ENCODE assay signal across 8 mouse cellular contexts in the genomic region with DNA sequence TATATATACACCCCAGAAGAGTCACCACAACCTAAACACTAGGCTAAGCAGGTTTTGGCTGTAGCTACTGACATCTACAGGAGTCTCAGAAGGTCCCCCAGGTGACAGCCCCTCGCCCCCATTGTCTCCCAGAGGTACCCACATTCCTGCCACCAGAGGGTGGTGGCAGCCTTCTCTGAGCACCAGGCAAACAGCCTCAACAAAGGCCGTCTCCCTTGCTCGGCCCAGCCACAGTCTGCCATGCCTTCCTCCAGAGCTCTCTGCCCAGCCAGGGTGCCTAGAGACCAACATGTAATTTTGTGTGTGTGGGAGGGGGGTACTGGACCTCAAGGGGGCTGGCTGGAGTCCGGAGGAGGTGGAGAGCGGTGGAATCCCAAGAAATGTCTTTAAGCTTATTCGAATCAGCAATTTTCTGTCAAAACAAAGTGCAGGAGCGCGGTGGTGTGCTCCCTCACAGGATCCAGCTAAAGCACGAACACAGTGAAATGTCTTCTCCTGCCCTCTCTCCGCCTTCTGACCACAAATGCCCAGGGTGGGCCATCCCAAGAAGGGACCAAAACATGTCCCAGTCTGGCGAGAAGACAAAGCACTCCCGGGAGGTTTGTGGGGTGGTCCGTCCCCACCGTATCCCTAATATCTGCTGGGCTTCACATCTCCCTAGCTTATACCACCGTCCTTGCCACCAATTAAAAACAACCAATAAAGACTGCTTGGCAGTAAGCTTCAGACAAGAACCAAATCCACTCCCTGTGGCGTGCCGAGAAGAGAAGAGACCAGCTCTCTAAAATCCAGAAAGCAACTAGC.
DNase-seq lines count a peak whose midpoint lies in the region; ATAC-seq and TF ChIP-seq lines count a peak whose summit lies in the region.

No protein-coding gene starts in this region.

- H3K27ac ChIP-seq in cortical plate, adult 2 months (ENCODE audit: insufficient read depth, low read length), result no peak overlapping the region
- peak overlapping the region; percentile 93 for H3K27ac ChIP-seq in heart, embryonic 11.5 days (ENCODE audit: low read depth, low read length)
- H3K27ac ChIP-seq in kidney, embryonic 16.5 days (ENCODE audit: low read length), result peak overlapping the region; percentile 96
- peak overlapping the region; percentile 95 for H3K27ac ChIP-seq in stomach, embryonic 14.5 days (ENCODE audit: low read length)

- H3K9ac ChIP-seq in heart, embryonic 11.5 days (ENCODE audit: low read depth, low read length), result peak overlapping the region; percentile 70
- peak overlapping the region; percentile 59 for H3K9ac ChIP-seq in kidney, embryonic 16.5 days (replicated peaks; ENCODE audit: low read length)
- H3K9ac ChIP-seq in stomach, embryonic 14.5 days (replicated peaks; ENCODE audit: low read depth, low read length), result peak overlapping the region; percentile 2; the same call in 1 of the 2 replicates

- no peaks in the 10 kb centered on the region for H3K27me3 ChIP-seq in heart, embryonic 11.5 days (ENCODE audit: control insufficient read depth, insufficient read depth, low read length)
- H3K27me3 ChIP-seq in kidney, embryonic 16.5 days (ENCODE audit: insufficient read depth, low read length), result no peaks in the 10 kb centered on the region
- H3K27me3 ChIP-seq in stomach, embryonic 14.5 days (ENCODE audit: control insufficient read depth, insufficient read depth, low read length), result no peaks in the 10 kb centered on the region

- peak; percentile 72 to 73 for DNase-seq in cerebellum, postnatal 10 days
- no peak for DNase-seq in cerebellum, adult 18-20 months
- DNase-seq in lung, postnatal 14 days, result peak; percentile 77
- DNase-seq in left cerebral cortex, postnatal 36 days (ENCODE audit: low spot score in 2 of 2), result no peak

- H3K36me3 ChIP-seq in heart, embryonic 11.5 days (ENCODE audit: control insufficient read depth, insufficient read depth, low read length), result no peaks in the 10 kb centered on the region
- no peaks in the 10 kb centered on the region for H3K36me3 ChIP-seq in kidney, embryonic 16.5 days (ENCODE audit: insufficient read depth, low read length)
- no peaks in the 10 kb centered on the region for H3K36me3 ChIP-seq in stomach, embryonic 14.5 days (ENCODE audit: control insufficient read depth, insufficient read depth, low read length)

- no peak for ATAC-seq in heart, embryonic 11.5 days (replicated peaks; ENCODE audit: insufficient number of reproducible peaks, low FRiP score, low TSS enrichment)
- peak; percentile 37 for ATAC-seq in kidney, embryonic 16.5 days (ENCODE audit: low FRiP score, low TSS enrichment)
- ATAC-seq in stomach, embryonic 14.5 days (ENCODE audit: insufficient number of reproducible peaks, insufficient read depth, low FRiP score, low read depth), result peak; percentile 29; the same call in 1 of the 2 replicates

- H3K9me3 ChIP-seq in heart, embryonic 11.5 days (replicated peaks; ENCODE audit: control insufficient read depth, low read length), result no peaks in the 10 kb centered on the region
- no peaks in the 10 kb centered on the region for H3K9me3 ChIP-seq in kidney, embryonic 16.5 days (ENCODE audit: low read length)
- H3K9me3 ChIP-seq in stomach, embryonic 14.5 days (ENCODE audit: control insufficient read depth, low read depth, low read length), result no peaks in the 10 kb centered on the region

- H3K4me2 ChIP-seq in heart, embryonic 11.5 days, result peak overlapping the region; percentile 50
- peak overlapping the region; percentile 46 for H3K4me2 ChIP-seq in kidney, embryonic 16.5 days (replicated peaks; ENCODE audit: low read depth, low read length)
- H3K4me2 ChIP-seq in stomach, embryonic 14.5 days (replicated peaks; ENCODE audit: low read depth, low read length), result peak overlapping the region; percentile 34; the same call in 1 of the 2 replicates

- TF ChIP-seq CTCF in cortical plate, adult 2 months (IDR thresholded peaks at IDR 0.05; ENCODE audit: extremely low read depth, insufficient read depth, low read length), result peak; percentile 33

- no peak overlapping the region for H3K4me3 ChIP-seq in cortical plate, adult 2 months (ENCODE audit: insufficient read depth, low read length)
- no peak overlapping the region; the same call in 1 of the 2 replicates for H3K4me3 ChIP-seq in heart, embryonic 11.5 days (ENCODE audit: low read depth, low read length)
- H3K4me3 ChIP-seq in kidney, embryonic 16.5 days (ENCODE audit: low read length), result no peak overlapping the region
- no peak overlapping the region for H3K4me3 ChIP-seq in stomach, embryonic 14.5 days (ENCODE audit: low read depth, low read length)

- no peak for TF ChIP-seq POLR2A in cortical plate, adult 2 months (IDR thresholded peaks at IDR 0.05; ENCODE audit: extremely low read depth, insufficient read depth, low read length)

- WGBS in heart, embryonic 11.5 days (ENCODE audit: insufficient replicate concordance), result 30% methylated on average over 17 of the region's 17 CpGs
- 31% methylated on average over 17 of the region's 17 CpGs for WGBS in kidney, embryonic 16.5 days
- 26% methylated on average over 17 of the region's 17 CpGs for WGBS in stomach, embryonic 14.5 days

- no peaks in the 10 kb centered on the region for H3K4me1 ChIP-seq in cortical plate, adult 2 months (ENCODE audit: control insufficient read depth, insufficient read depth, low read length)
- peaks cover 94% of the 10 kb centered on the region for H3K4me1 ChIP-seq in heart, embryonic 11.5 days (ENCODE audit: control insufficient read depth, insufficient read depth, low read length)
- peaks cover 74% of the 10 kb centered on the region for H3K4me1 ChIP-seq in kidney, embryonic 16.5 days (ENCODE audit: insufficient read depth, low read length)
- peaks cover 67% of the 10 kb centered on the region for H3K4me1 ChIP-seq in stomach, embryonic 14.5 days (ENCODE audit: control insufficient read depth, insufficient read depth, low read length)

- intact Hi-C loops in left cerebral cortex, postnatal 36 days (cut with DNase I), result loop anchor here (5.0 kb wide), 1 partner anchor 63 kb away; the partner anchor contains the start of gene Smad6

Comparison
In these comparisons a context has a peak if more than half of its experiments do, and no peak if none do; other contexts are left out.
1. DNase-seq: peak in cerebellum, postnatal 10 days (2 of 2) and lung, postnatal 14 days (single experiment); none in cerebellum, adult 18-20 months (0 of 2) and left cerebral cortex, postnatal 36 days (0 of 2).
2. H3K9ac ChIP-seq: peak in every context shown above with its lines; median percentile 70 in heart, embryonic 11.5 days; 59 in kidney, embryonic 16.5 days; 2 in stomach, embryonic 14.5 days.
3. Peak in every context shown above with its lines, with median percentiles within 50 percentile points of each other: H3K4me2 ChIP-seq.